Mouse (Mus musculus): Measurements from ENCODE around the gene Taf12. TPM values are rescaled to one million over a fixed set of nuclear protein-coding genes. Genes with fewer than 3 reads are reported as not detected.
"Not testable (repeated sequence)": the region's sequence is repeated elsewhere in the genome, so short reads cannot be mapped to it uniquely, and the experiment has no call there.

Taf12 gene
- polyA plus RNA-seq, 1 experiment from 2014 or later = 49.1 TPM

DNA sequence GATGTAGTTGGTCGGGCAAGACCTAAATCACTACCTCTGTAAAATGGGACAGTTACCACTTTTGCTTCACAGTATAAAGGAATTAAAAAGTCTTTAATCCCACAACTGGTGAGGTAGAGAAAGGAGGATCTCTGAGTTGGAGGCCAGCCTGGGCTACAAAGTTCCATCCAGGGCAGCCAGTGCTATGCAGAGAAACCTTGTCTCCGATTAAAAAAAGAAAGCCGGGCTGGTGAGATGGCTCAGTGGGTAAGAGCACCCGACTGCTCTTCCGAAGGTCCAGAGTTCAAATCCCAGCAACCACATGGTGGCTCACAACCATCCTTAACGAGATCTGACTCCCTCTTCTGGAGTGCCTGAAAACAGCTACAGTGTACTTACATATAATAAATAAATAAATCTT, 29.3 kb downstream of the Taf12 start:
- not testable (repeated sequence) for H3K27me3 ChIP-seq; ATAC-seq (ENCODE audit: insufficient number of reproducible peaks, low FRiP score, low TSS enrichment, low read depth); H3K36me3 ChIP-seq; H3K9me3 ChIP-seq
- 42% methylated on average over 6 of the region's 6 CpGs for WGBS
- Histone ChIP-seq H3K27ac (peak overlapping the region; percentile 74; the same call in 1 of the 2 replicates), H3K4me3 (peak overlapping the region; percentile 51), H3K9ac (peak overlapping the region; percentile 44; the same call in 1 of the 2 replicates), H3K4me1 (peaks cover 11% of the 10 kb centered on the region), H3K4me2 (peak overlapping the region; percentile 79)

DNA sequence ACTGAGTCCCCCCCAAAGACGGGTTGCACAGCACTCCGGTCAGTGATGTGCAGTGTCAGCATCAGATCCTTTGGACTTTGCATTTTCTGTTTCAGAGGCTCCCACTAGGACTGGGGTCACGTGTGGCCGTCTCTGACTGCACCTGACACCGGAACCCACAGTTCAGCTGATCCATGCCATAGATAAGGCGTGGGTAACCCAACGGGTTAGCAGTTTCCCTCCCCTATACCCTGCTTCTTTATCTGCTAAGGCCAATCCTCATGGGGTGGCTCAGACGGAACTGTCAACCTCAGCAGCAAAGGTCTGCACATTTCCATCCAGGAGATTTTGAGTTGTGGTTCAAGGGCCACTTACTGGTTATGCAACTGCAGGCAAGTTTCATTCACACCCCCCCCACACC, 31.1 kb downstream of the Taf12 start:
- Histone ChIP-seq H3K27me3 (no peaks in the 10 kb centered on the region), H3K27ac (no peak overlapping the region), H3K4me2 (no peak overlapping the region), H3K36me3 (peaks cover 5% of the 10 kb centered on the region), H3K4me1 (peaks cover 19% of the 10 kb centered on the region), H3K9me3 (no peaks in the 10 kb centered on the region), H3K4me3 (no peak overlapping the region), H3K9ac (no peak overlapping the region)
- 84% methylated on average over 8 of the region's 8 CpGs for WGBS
- ATAC-seq (ENCODE audit: insufficient number of reproducible peaks, low FRiP score, low TSS enrichment, low read depth) = no peak

DNA sequence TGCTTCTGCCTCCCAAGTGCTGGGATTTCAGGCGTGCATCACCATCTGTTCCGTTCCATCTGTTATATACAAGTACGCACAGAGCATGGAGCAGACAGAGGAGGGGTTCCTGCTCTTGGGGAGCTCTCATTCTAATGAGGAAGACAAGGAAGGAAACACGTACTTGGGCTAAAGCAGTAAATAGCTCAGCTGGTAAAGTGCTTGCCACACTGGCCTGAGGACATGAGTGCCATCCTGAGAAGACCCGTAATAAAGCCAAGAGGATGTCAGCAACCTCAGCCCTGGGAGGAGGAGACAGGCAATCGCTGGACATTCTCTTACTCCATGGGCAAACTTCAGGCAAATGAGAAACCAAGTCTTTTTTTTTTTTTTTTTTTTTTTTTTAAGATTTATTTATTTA, 31.8 kb downstream of the Taf12 start:
- H3K4me1 ChIP-seq = peaks cover 19% of the 10 kb centered on the region
- no peaks in the 10 kb centered on the region for H3K9me3 ChIP-seq
- no peak overlapping the region for H3K4me3 ChIP-seq
- no peak overlapping the region for H3K27ac ChIP-seq
- no peak overlapping the region for H3K9ac ChIP-seq
- no peak overlapping the region for H3K4me2 ChIP-seq
- no peaks in the 10 kb centered on the region for H3K27me3 ChIP-seq
- peaks cover 12% of the 10 kb centered on the region for H3K36me3 ChIP-seq
- WGBS = 72% methylated on average over 6 of the region's 6 CpGs
- no peak for ATAC-seq (ENCODE audit: insufficient number of reproducible peaks, low FRiP score, low TSS enrichment, low read depth)

DNA sequence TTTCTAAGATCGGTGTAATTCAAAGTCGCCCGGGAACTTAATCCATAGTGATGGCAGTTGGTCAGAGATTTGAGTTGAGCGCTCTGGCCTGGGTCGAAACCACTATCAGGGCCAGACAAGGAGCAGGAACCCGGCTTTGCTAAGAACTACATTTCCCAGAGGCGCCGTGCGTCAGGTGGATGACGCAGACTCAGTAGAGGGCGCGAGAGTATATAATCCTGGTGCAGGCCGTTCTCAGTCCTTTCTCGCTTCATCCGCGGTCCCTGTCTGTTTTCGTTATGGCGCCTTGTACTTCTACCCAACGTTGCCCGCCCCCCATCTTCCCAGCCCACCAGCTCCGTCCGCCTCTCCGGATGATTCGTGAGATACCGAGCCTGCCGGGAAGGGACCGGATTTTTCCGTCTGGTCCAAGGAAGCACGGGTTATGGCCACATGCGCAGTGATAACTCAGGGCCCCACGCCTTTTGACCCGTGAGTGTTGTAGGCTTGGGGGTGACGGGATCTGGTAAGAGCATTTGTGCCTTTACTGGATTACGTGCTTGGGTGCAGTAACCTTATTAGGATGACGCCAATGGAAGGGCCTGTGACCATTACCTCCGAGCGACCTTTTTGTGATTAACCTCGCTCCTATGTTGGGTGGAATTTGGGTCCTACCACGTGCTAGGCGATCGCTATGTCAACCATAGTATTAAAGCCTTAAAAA, 34.4 kb downstream of the Taf12 start:
- WGBS = under 1% methylated on average over 41 of the region's 41 CpGs
- ATAC-seq (ENCODE audit: insufficient number of reproducible peaks, low FRiP score, low TSS enrichment, low read depth) = peak; percentile 86
- peak overlapping the region; percentile 73 for H3K4me3 ChIP-seq

DNA sequence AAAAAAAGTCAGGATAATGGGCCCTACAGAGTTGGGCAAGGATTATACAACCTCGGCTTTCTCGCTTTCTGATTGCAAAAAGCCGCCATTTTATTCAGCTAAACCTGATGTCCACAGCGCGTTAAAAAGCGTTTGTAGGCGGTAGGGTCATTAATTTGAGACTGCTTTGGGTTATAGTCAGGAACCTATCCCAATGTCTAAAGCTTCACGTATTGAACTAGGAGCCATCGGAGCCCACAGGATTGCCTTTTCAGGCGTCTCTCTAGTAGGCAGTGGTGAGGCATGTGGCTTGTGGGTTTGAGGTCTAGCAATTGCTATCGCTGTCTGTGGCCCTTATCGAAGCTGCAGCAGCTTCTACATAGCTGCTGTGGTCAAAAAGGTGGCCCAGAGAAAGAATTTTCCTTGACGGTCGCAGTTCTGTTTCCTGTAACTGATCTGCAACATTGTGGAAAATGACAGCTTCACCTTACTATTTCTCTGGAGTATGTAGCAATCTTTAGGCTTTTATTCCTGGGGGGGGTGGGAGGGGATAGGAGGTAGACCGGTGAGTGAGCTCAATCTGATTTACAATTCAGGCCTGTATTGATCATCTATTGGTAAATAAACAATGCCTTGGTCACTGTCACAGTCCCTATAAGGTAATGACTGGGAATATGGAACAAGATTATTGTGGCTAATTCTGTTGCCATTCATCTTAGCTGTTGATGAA, 35.1 kb downstream of the Taf12 start:
- WGBS = under 1% methylated on average over 15 of the region's 15 CpGs
- Histone ChIP-seq H3K27ac (peak overlapping the region; percentile 92), H3K36me3 (peaks cover 41% of the 10 kb centered on the region), H3K4me2 (peak overlapping the region; percentile 72), H3K9ac (peak overlapping the region; percentile 83), H3K27me3 (no peaks in the 10 kb centered on the region), H3K4me1 (peaks cover 8% of the 10 kb centered on the region), H3K9me3 (no peaks in the 10 kb centered on the region), H3K4me3 (peak overlapping the region; percentile 73)
- ATAC-seq (ENCODE audit: insufficient number of reproducible peaks, low FRiP score, low TSS enrichment, low read depth) = no peak

More for the DNA sequence above, 34.4 kb downstream of the Taf12 start:
- H3K4me1 ChIP-seq = peaks cover 8% of the 10 kb centered on the region
- H3K9ac ChIP-seq = peak overlapping the region; percentile 83
- peak overlapping the region; percentile 72 for H3K4me2 ChIP-seq
- H3K27ac ChIP-seq = peak overlapping the region; percentile 92
- no peaks in the 10 kb centered on the region for H3K27me3 ChIP-seq
- no peaks in the 10 kb centered on the region for H3K9me3 ChIP-seq
- peaks cover 34% of the 10 kb centered on the region for H3K36me3 ChIP-seq

DNA sequence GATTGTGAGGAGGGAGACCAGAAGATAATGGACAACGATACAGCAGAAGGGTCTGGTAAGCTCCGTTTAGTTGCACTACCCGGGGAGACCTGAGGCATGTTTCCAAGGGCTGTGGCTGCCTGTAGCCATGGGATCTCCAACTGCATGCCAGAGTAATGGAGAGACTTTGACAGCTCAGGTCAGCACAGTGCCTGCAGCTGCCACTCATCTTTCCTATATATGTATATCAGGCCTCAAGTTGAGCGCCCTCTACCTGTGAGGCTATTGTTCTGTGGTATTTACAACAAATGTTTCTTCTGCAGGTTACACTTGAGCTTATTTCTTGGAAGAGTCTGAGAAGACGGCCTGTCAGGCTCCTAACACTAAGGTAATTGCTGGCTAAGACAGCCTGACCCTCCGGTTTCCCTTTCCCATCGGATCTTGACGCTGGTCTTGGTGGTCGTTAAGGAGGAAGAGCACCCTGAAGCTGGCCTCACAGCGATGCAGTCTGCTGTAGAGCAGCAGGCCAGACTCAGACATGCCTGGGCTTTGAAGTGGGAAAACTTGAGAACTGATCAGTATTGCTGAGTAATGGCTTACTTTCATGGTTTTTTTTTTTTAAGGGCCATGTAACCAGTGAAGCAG, 35.8 kb downstream of the Taf12 start:
- ATAC-seq (ENCODE audit: insufficient number of reproducible peaks, low FRiP score, low TSS enrichment, low read depth) = no peak
- Histone ChIP-seq H3K9me3 (no peaks in the 10 kb centered on the region), H3K4me1 (peaks cover 8% of the 10 kb centered on the region), H3K36me3 (peaks cover 43% of the 10 kb centered on the region), H3K4me3 (peak overlapping the region; percentile 73), H3K27me3 (no peaks in the 10 kb centered on the region), H3K4me2 (peak overlapping the region; percentile 72), H3K9ac (0 out of 2 replicates have a peak overlapping the region, but pooled peaks have one; percentile 83), H3K27ac (peak overlapping the region; percentile 92)
- 19% methylated on average over 10 of the region's 10 CpGs for WGBS

DNA sequence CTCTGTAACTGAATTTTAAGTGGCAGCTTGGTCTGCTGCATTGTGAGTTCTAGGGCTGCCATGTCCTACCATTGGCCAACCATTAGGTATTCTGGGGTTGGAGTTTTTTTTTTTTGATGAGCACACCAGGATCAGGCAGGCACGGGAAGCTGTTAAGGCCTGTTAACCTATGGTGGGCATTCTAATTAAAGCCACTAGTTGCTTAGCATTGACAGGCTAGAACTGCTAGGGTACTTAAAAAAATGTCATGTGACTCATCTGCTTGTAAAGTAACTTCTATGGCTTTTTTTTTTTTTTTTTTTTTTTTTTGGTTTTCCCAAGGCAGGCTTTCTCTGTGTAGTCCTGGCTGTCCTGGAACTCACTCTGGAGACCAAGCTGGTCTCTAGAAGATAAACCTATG, 37.0 kb downstream of the Taf12 start:
- no peak overlapping the region for H3K27ac ChIP-seq
- 16% methylated on average over 1 of the region's 1 CpGs for WGBS
- ATAC-seq (ENCODE audit: insufficient number of reproducible peaks, low FRiP score, low TSS enrichment, low read depth) = no peak
- H3K27me3 ChIP-seq = no peaks in the 10 kb centered on the region
- no peak overlapping the region for H3K4me2 ChIP-seq
- peaks cover 49% of the 10 kb centered on the region for H3K36me3 ChIP-seq
- no peak overlapping the region for H3K9ac ChIP-seq
- H3K4me1 ChIP-seq = peaks cover 8% of the 10 kb centered on the region
- no peaks in the 10 kb centered on the region for H3K9me3 ChIP-seq
- no peak overlapping the region for H3K4me3 ChIP-seq

DNA sequence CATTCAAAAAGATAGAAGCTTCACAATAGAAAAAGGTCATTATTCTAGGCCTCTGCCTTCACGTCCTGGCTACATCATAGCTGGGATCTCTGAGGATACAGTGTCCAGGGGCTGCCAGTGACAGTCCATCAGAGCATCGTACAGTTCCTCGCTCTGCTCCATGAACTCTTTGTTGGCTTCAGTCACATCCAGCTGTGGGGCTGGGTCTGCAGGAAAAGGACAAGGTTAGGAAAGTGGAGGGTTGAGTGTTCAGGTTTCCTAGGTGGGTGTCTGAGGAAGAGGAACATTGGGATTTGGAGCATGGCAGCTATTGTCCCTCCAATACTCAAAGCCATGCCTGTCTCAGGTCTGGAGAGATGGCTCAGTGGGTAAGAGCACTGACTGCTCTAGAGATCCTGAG, 37.6 kb downstream of the Taf12 start:
- Histone ChIP-seq H3K9me3 (no peaks in the 10 kb centered on the region), H3K4me3 (no peak overlapping the region), H3K4me1 (peaks cover 8% of the 10 kb centered on the region), H3K36me3 (peaks cover 55% of the 10 kb centered on the region), H3K4me2 (no peak overlapping the region), H3K9ac (no peak overlapping the region), H3K27me3 (no peaks in the 10 kb centered on the region), H3K27ac (0 out of 2 replicates have a peak overlapping the region, but pooled peaks have one; percentile 27)
- no peak for ATAC-seq (ENCODE audit: insufficient number of reproducible peaks, low FRiP score, low TSS enrichment, low read depth)
- WGBS = 50% methylated on average over 3 of the region's 3 CpGs

DNA sequence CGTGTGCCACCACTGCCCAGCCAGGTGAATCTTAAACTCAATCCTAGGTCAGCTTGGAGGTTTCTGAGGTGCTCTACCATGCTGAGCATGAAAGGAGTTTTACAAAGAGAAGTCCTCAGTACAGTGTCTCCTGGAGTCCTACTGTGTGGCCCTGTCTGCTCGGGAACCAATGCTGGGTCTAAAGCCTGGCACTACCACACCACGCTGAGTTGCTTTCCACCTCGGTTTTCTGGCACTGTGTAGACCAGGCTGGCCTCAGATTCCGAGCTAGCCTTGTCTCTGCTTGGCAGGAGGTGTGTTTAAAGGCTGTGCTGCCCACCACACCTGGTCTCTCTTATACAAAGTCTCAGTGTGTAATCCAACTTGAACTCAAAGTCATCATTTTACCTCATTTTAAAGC, 38.5 kb downstream of the Taf12 start:
- H3K36me3 ChIP-seq = peaks cover 62% of the 10 kb centered on the region
- 85% methylated on average over 5 of the region's 5 CpGs for WGBS
- ATAC-seq (ENCODE audit: insufficient number of reproducible peaks, low FRiP score, low TSS enrichment, low read depth) = no peak
- no peaks in the 10 kb centered on the region for H3K9me3 ChIP-seq
- H3K27me3 ChIP-seq = no peaks in the 10 kb centered on the region
- H3K4me2 ChIP-seq = no peak overlapping the region
- peaks cover 8% of the 10 kb centered on the region for H3K4me1 ChIP-seq
- H3K27ac ChIP-seq = no peak overlapping the region
- no peak overlapping the region for H3K9ac ChIP-seq
- no peak overlapping the region for H3K4me3 ChIP-seq

DNA sequence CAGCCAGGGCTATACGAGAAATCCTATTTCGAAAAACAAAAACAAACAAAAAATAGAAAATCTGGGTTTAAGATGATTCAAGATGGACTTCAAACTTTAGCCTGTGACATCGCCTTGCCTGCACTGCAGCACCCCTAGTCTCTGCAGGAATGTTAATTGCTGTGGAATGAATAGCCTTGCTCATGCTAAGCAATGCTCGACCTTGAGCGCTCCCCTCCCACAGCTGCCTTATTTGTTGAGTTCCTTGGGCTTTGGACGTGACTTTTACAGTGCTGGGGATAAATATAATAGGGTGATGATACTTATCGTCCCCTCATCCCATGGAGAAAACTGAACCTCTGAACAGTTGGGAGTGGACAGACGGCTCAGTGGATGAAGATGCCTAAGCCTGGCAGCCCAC, 41.5 kb downstream of the Taf12 start:
- no peaks in the 10 kb centered on the region for H3K9me3 ChIP-seq
- H3K9ac ChIP-seq = no peak overlapping the region
- no peak overlapping the region for H3K4me2 ChIP-seq
- H3K36me3 ChIP-seq = peaks cover 79% of the 10 kb centered on the region
- no peak overlapping the region for H3K27ac ChIP-seq
- no peak overlapping the region for H3K4me3 ChIP-seq
- H3K27me3 ChIP-seq = no peaks in the 10 kb centered on the region
- ATAC-seq (ENCODE audit: insufficient number of reproducible peaks, low FRiP score, low TSS enrichment, low read depth) = no peak
- H3K4me1 ChIP-seq = no peaks in the 10 kb centered on the region
- 89% methylated on average over 8 of the region's 8 CpGs for WGBS

DNA sequence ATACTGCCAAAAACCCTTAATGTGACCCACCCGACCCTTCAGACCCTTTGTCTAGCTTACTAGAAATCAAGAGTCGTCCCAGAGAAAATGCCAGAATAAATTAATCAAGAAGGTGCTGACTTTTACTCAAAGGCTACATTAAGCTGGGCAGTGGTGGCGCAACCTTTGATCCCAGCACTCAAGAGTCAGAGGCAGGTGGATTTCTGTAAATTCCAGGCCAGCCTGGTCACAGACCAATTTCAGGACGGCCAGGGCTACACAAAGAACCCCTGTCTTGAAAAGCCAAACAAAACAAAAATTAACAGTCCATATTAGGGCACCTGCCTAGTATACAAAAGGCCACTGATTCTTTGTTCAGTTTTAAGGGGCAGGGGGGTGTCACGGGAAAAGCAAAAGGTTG, 52.3 kb downstream of the Taf12 start:
- Histone ChIP-seq H3K27ac (no peak overlapping the region), H3K4me2 (no peak overlapping the region), H3K9ac (no peak overlapping the region), H3K4me3 (no peak overlapping the region), H3K9me3 (no peaks in the 10 kb centered on the region), H3K4me1 (peaks cover 13% of the 10 kb centered on the region), H3K27me3 (no peaks in the 10 kb centered on the region), H3K36me3 (peaks cover 46% of the 10 kb centered on the region)
- no peak for ATAC-seq (ENCODE audit: insufficient number of reproducible peaks, low FRiP score, low TSS enrichment, low read depth)
- 78% methylated on average over 5 of the region's 5 CpGs for WGBS
